Mouse (Mus musculus): Measurements from ENCODE around the gene Pttg1. TPM values are rescaled to one million over a fixed set of nuclear protein-coding genes. Genes with fewer than 3 reads are reported as not detected.

Gene Pttg1
- polyA plus RNA-seq, 1 experiment from 2014 or later, result 40.6 TPM

DNA sequence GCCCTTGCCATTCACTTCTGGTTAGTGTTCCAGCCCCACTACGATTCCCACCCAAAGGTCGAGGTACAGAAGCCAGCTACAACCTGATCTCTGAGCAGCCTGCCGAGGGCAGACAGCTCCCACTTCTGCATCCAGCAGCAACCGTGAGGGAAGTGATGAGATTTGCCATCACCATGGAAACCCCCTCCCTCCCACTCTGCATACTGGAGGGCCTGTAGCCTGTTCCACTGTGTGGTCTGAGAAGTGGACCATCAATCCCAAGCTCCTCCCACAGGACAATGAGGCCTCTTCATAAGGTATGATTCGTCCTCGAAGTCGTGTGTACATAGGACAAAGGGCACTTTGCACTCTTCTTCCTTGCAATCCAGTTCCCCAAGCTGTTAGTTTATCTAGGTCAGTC is 8.8 kb downstream of the Pttg1 start:
- H3K27ac ChIP-seq (ENCODE audit: low read length), result no peak overlapping the region
- ATAC-seq (ENCODE audit: low read depth), result no peak
- 56% methylated on average over 7 of the region's 7 CpGs for WGBS (ENCODE audit: insufficient replicate concordance)

DNA sequence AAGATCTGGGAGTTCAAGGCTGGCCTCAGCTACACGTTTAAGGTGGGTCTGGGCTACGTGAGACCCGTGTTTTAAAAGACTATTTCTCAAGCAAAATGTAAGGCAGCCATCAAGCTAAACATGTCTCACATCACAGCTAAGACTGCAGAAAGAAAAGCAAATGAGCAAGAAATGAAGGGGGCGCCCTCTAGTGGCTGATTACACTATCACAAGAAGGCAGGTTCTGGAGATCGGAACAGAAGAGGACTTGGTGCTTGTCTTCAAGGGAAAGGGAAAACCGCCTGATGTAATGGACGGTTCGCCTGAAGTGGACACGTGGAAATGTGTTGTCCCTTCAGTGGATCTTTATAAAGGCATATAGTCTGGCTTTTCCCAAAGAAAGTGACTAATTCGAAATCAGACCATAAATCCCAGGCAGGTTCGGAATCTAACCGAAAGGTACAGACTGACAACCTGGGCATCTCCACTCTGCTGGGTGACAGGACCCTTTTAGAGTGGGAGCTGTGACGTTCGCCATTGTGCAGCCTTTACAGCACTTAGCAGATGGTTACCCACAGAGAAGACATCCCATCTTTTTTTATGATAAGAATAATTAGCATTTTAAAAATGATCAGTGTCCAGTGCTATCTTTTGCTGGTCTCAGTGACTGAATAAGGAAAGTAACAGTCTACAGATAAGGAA is 13.1 kb downstream of the Pttg1 start:
- Histone ChIP-seq H3K4me1 (ENCODE audit: control insufficient read depth, low read depth, low read length) (no peaks in the 10 kb centered on the region), H3K4me2 (ENCODE audit: low read depth, low read length) (no peak overlapping the region), H3K27ac (ENCODE audit: low read length) (no peak overlapping the region), H3K4me3 (ENCODE audit: low read depth, low read length) (no peak overlapping the region), H3K9ac (ENCODE audit: low read depth, low read length) (no peak overlapping the region), H3K9me3 (replicated peaks; ENCODE audit: control insufficient read depth, low read length) (no peaks in the 10 kb centered on the region), H3K36me3 (ENCODE audit: control insufficient read depth, insufficient read depth) (no peaks in the 10 kb centered on the region), H3K27me3 (ENCODE audit: control insufficient read depth, insufficient read depth, low read depth, low read length) (no peaks in the 10 kb centered on the region)
- 22% methylated on average over 14 of the region's 14 CpGs for WGBS (ENCODE audit: insufficient replicate concordance)
- ATAC-seq (ENCODE audit: low read depth), result no peak

More for the DNA sequence above, 8.8 kb downstream of the Pttg1 start:
- H3K9ac ChIP-seq (ENCODE audit: low read depth, low read length), result no peak overlapping the region
- H3K4me1 ChIP-seq (ENCODE audit: control insufficient read depth, low read depth, low read length), result no peaks in the 10 kb centered on the region
- no peak overlapping the region for H3K4me3 ChIP-seq (ENCODE audit: low read depth, low read length)
- no peaks in the 10 kb centered on the region for H3K9me3 ChIP-seq (replicated peaks; ENCODE audit: control insufficient read depth, low read length)
- H3K36me3 ChIP-seq (ENCODE audit: control insufficient read depth, insufficient read depth), result no peaks in the 10 kb centered on the region
- no peak overlapping the region for H3K4me2 ChIP-seq (ENCODE audit: low read depth, low read length)
- no peaks in the 10 kb centered on the region for H3K27me3 ChIP-seq (ENCODE audit: control insufficient read depth, insufficient read depth, low read depth, low read length)

DNA sequence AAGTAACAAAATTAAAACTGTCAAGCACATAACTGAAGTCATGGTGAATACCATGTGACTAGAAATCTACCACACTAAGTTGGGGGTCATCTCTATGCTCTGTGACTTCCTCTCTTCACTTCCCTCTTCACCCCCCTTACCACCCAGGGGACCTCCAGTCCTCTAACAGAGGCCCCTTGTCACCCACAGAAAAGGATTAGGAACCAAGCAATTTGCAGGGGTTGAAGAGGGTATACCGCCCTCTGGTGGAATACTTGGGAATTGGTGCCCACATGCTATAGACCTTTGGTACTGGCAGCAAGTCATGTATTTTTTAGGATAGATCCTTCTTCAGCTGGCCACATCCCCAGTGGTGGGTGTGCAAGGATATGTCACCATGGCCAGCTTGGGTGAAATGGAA is 14.6 kb downstream of the Pttg1 start:
- Histone ChIP-seq H3K27ac (ENCODE audit: low read length) (no peak overlapping the region), H3K36me3 (ENCODE audit: control insufficient read depth, insufficient read depth) (no peaks in the 10 kb centered on the region), H3K4me3 (ENCODE audit: low read depth, low read length) (no peak overlapping the region), H3K27me3 (ENCODE audit: control insufficient read depth, insufficient read depth, low read depth, low read length) (no peaks in the 10 kb centered on the region), H3K4me1 (ENCODE audit: control insufficient read depth, low read depth, low read length) (no peaks in the 10 kb centered on the region), H3K9me3 (replicated peaks; ENCODE audit: control insufficient read depth, low read length) (no peaks in the 10 kb centered on the region), H3K9ac (ENCODE audit: low read depth, low read length) (no peak overlapping the region), H3K4me2 (ENCODE audit: low read depth, low read length) (no peak overlapping the region)
- WGBS (ENCODE audit: insufficient replicate concordance), result 0% methylated on average over 1 of the region's 1 CpGs
- ATAC-seq (ENCODE audit: low read depth), result no peak

DNA sequence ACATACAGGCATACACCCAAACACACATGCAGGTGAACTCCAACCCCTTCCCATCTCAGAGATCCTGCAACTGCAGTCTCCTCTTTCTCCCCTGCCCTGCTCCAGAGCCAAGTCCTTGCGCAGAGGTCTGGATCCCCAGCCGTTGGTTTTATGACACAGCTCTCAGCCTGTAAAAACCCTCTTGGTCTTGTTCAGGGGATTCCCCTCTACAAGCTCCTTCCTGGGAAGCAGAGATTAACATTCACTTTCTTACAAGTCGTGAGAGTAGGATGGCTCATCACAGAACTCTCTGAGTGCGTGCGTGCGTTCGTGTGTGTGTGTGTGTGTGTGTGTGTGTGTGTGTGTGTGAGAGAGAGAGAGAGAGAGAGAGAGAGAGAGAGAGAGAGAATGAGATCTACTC is 15.8 kb downstream of the Pttg1 start:
- Histone ChIP-seq H3K27me3 (ENCODE audit: control insufficient read depth, insufficient read depth, low read depth, low read length) (no peaks in the 10 kb centered on the region), H3K36me3 (ENCODE audit: control insufficient read depth, insufficient read depth) (no peaks in the 10 kb centered on the region), H3K9ac (ENCODE audit: low read depth, low read length) (no peak overlapping the region), H3K4me3 (ENCODE audit: low read depth, low read length) (no peak overlapping the region), H3K27ac (ENCODE audit: low read length) (no peak overlapping the region), H3K4me2 (ENCODE audit: low read depth, low read length) (no peak overlapping the region), H3K9me3 (replicated peaks; ENCODE audit: control insufficient read depth, low read length) (no peaks in the 10 kb centered on the region), H3K4me1 (ENCODE audit: control insufficient read depth, low read depth, low read length) (no peaks in the 10 kb centered on the region)
- 54% methylated on average over 7 of the region's 7 CpGs for WGBS (ENCODE audit: insufficient replicate concordance)
- ATAC-seq (ENCODE audit: low read depth), result no peak

DNA sequence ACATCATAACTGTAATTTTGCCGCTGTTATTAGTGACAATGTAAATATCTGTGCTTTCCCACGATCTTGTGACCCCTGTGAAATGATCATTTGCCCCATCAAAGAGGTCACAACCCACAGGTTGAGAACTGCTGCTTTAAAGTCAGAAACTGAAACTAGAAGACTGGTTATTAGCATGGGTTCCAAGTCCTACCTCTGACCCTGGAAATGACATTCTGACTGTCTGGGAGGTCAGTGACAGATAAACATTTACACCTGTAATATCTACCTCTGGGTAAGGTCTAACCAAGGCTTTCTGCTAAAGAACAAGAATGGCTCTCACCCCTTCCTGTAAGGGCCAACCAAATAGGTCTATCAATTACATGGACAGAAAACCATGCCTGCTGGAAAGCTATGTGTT is 17.2 kb downstream of the Pttg1 start:
- 38% methylated on average over 2 of the region's 2 CpGs for WGBS (ENCODE audit: insufficient replicate concordance)
- Histone ChIP-seq H3K36me3 (ENCODE audit: control insufficient read depth, insufficient read depth) (no peaks in the 10 kb centered on the region), H3K4me2 (ENCODE audit: low read depth, low read length) (no peak overlapping the region), H3K27ac (ENCODE audit: low read length) (no peak overlapping the region), H3K9me3 (replicated peaks; ENCODE audit: control insufficient read depth, low read length) (no peaks in the 10 kb centered on the region), H3K4me3 (ENCODE audit: low read depth, low read length) (no peak overlapping the region), H3K4me1 (ENCODE audit: control insufficient read depth, low read depth, low read length) (no peaks in the 10 kb centered on the region), H3K9ac (ENCODE audit: low read depth, low read length) (no peak overlapping the region), H3K27me3 (ENCODE audit: control insufficient read depth, insufficient read depth, low read depth, low read length) (no peaks in the 10 kb centered on the region)
- ATAC-seq (ENCODE audit: low read depth), result no peak

DNA sequence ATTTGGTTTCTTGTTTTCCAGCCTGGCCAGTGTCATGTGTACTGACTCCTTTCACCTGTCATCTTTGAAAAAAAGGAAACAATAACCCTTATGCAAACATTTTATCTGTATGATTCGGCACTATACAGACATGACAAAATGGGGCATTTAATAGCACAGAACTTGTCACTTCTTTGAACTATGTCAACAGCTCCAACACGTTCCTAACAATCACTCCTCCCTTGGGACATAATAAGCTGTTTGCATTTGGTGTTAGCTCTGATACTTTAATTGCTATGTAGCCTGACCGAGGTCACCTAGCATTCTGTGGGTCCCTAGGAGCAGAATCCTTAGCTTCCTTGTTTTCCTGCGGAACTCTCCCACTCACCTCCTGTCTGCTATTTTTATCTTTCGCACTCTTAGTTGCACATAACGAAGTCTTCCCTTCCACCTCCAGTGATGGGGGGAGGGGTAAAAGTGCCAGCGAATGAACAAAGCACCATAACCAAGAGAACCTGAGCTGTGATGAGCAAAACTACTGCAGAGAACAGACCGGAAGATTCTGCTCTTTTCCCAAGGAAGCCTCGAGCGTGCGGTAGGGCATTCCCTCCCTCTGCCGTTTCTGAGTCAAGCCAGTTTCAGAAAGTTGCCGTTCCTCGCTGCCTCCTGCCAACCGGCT is 21.8 kb downstream of the Pttg1 start:
- Histone ChIP-seq H3K36me3 (ENCODE audit: control insufficient read depth, insufficient read depth) (no peaks in the 10 kb centered on the region), H3K27ac (ENCODE audit: low read length) (no peak overlapping the region), H3K27me3 (ENCODE audit: control insufficient read depth, insufficient read depth, low read depth, low read length) (no peaks in the 10 kb centered on the region), H3K9ac (ENCODE audit: low read depth, low read length) (no peak overlapping the region), H3K4me2 (ENCODE audit: low read depth, low read length) (no peak overlapping the region), H3K4me3 (ENCODE audit: low read depth, low read length) (no peak overlapping the region), H3K4me1 (ENCODE audit: control insufficient read depth, low read depth, low read length) (no peaks in the 10 kb centered on the region), H3K9me3 (replicated peaks; ENCODE audit: control insufficient read depth, low read length) (no peaks in the 10 kb centered on the region)
- ATAC-seq (ENCODE audit: low read depth), result no peak
- WGBS (ENCODE audit: insufficient replicate concordance), result 72% methylated on average over 15 of the region's 15 CpGs

DNA sequence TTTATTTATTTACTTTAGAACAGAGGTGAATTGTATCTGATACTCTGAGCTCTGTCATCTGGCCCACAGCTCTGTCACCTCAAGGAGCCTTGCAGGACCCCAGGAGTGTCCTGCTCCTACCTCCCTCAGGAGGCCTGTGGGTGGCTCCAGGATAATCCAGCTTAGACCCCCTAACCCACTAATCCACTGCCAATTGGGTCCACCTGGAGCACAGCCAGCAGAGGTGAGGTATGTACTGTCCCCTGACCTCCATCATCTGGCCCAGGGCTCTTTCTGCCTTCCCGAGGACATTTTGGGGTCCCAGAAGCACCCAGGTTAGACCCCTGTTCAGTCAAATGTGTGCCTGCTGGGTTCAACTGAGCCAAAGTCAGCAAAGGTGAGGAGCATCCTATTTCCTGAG is 25.9 kb downstream of the Pttg1 start:
- Histone ChIP-seq H3K9me3 (replicated peaks; ENCODE audit: control insufficient read depth, low read length) (no peaks in the 10 kb centered on the region), H3K4me2 (ENCODE audit: low read depth, low read length) (no peak overlapping the region), H3K9ac (ENCODE audit: low read depth, low read length) (no peak overlapping the region), H3K27ac (ENCODE audit: low read length) (no peak overlapping the region), H3K4me3 (ENCODE audit: low read depth, low read length) (no peak overlapping the region), H3K36me3 (ENCODE audit: control insufficient read depth, insufficient read depth) (no peaks in the 10 kb centered on the region), H3K4me1 (ENCODE audit: control insufficient read depth, low read depth, low read length) (no peaks in the 10 kb centered on the region), H3K27me3 (ENCODE audit: control insufficient read depth, insufficient read depth, low read depth, low read length) (no peaks in the 10 kb centered on the region)
- WGBS (ENCODE audit: insufficient replicate concordance), result 67% methylated on average over 1 of the region's 1 CpGs
- no peak for ATAC-seq (ENCODE audit: low read depth)

DNA sequence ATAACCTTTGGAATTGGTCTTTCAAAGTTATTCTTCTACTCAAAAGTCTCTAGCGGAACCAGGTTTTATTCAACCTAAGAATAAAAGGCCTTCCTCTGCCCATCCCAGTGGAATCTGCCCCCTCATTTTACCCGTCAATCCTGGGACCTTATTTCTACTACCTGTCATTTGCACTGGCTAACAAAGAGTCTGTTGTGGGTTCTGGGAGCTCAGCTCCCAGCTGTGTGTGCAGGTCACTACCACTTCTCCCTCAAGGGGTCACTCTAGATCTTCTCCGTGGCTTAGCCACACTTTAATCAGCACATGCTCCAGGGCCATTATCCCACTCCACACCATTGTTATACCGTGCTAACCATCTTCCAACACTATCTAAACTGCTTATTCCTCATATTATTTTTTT is 26.8 kb downstream of the Pttg1 start:
- no peaks in the 10 kb centered on the region for H3K9me3 ChIP-seq (replicated peaks; ENCODE audit: control insufficient read depth, low read length)
- ATAC-seq (ENCODE audit: low read depth), result no peak
- no peaks in the 10 kb centered on the region for H3K36me3 ChIP-seq (ENCODE audit: control insufficient read depth, insufficient read depth)
- H3K27me3 ChIP-seq (ENCODE audit: control insufficient read depth, insufficient read depth, low read depth, low read length), result no peaks in the 10 kb centered on the region
- no peaks in the 10 kb centered on the region for H3K4me1 ChIP-seq (ENCODE audit: control insufficient read depth, low read depth, low read length)
- WGBS (ENCODE audit: insufficient replicate concordance), result 36% methylated on average over 4 of the region's 4 CpGs
- H3K9ac ChIP-seq (ENCODE audit: low read depth, low read length), result no peak overlapping the region
- H3K27ac ChIP-seq (ENCODE audit: low read length), result no peak overlapping the region
- H3K4me3 ChIP-seq (ENCODE audit: low read depth, low read length), result no peak overlapping the region
- H3K4me2 ChIP-seq (ENCODE audit: low read depth, low read length), result no peak overlapping the region

DNA sequence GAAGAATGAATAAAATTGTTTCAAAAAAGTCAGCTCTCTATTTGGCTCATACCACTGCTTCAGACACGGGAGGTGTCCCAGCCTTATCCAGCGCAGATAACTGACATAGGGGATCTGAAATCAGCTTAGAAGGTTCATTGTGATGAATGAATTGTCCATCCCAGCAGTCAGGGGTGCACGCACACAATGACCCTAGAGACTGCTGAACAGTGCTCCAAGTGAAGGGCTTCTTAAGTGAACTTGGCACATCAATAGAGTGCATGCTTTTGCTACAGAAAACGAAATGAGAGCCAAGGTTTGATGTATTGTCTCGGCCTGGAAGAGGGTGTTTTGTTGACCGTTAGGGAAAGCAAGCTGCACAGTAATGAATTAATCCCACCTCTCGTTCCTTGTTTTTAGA is 29.4 kb downstream of the Pttg1 start:
- no peak overlapping the region for H3K27ac ChIP-seq (ENCODE audit: low read length)
- no peaks in the 10 kb centered on the region for H3K27me3 ChIP-seq (ENCODE audit: control insufficient read depth, insufficient read depth, low read depth, low read length)
- H3K9me3 ChIP-seq (replicated peaks; ENCODE audit: control insufficient read depth, low read length), result no peaks in the 10 kb centered on the region
- ATAC-seq (ENCODE audit: low read depth), result no peak
- WGBS (ENCODE audit: insufficient replicate concordance), result 60% methylated on average over 7 of the region's 7 CpGs
- no peaks in the 10 kb centered on the region for H3K4me1 ChIP-seq (ENCODE audit: control insufficient read depth, low read depth, low read length)
- H3K4me2 ChIP-seq (ENCODE audit: low read depth, low read length), result no peak overlapping the region
- H3K9ac ChIP-seq (ENCODE audit: low read depth, low read length), result no peak overlapping the region
- H3K36me3 ChIP-seq (ENCODE audit: control insufficient read depth, insufficient read depth), result no peaks in the 10 kb centered on the region
- H3K4me3 ChIP-seq (ENCODE audit: low read depth, low read length), result no peak overlapping the region

All from liver, embryonic 16.5 days (tissue).